Comparison of ENCODE assay signal across 22 mouse cellular contexts in genomic region chr2:132079139-132079538, GRCm38 (mm10). TPM values are rescaled to one million over a fixed set of nuclear protein-coding genes. Genes with fewer than 3 reads are reported as not detected.
DNase-seq lines count a peak whose midpoint lies in the region; ATAC-seq lines count a peak whose summit lies in the region.
"Had no signal": no experiment of that assay in that cellular context is flagged by ENCODE, and none has a peak within 500 bp of the region (broad histone marks: within the 10 kb centered on the region; RNA-seq: fewer than 3 reads in every experiment).

No protein-coding gene starts in this region.

- peaks cover 34% of the 10 kb centered on the region for H3K4me1 ChIP-seq in heart, embryonic 12.5 days (replicated peaks)
- peaks cover 3% of the 10 kb centered on the region; the same call in 1 of the 2 replicates for H3K4me1 ChIP-seq in limb, embryonic 11.5 days (ENCODE audit: control insufficient read depth, insufficient read depth, low read length)
- no peaks in the 10 kb centered on the region for H3K4me1 ChIP-seq in kidney, embryonic 14.5 days (ENCODE audit: control insufficient read depth, insufficient read depth, low read length)
- H3K4me1 ChIP-seq: hindbrain, embryonic 12.5 days; kidney, embryonic 15.5 days; neural tube, embryonic 15.5 days had no signal

- intact Hi-C loops in heart, postnatal 10 days (cut with DNase I), result no loop called here
- intact Hi-C loops in left cerebral cortex, postnatal 14 days (cut with DNase I), result no loop called here

- H3K36me3 ChIP-seq in heart, embryonic 12.5 days, result peaks cover 16% of the 10 kb centered on the region
- H3K36me3 ChIP-seq in limb, embryonic 11.5 days (ENCODE audit: control insufficient read depth, insufficient read depth, low read length), result no peaks in the 10 kb centered on the region
- H3K36me3 ChIP-seq in kidney, embryonic 14.5 days (ENCODE audit: control insufficient read depth, insufficient read depth, low read length), result peaks cover 8% of the 10 kb centered on the region

- WGBS in heart, embryonic 12.5 days, result 29% methylated on average over 5 of the region's 5 CpGs
- WGBS in limb, embryonic 11.5 days, result 54% methylated on average over 5 of the region's 5 CpGs
- 91% methylated on average over 5 of the region's 5 CpGs for WGBS in kidney, embryonic 14.5 days

- ATAC-seq in heart, embryonic 12.5 days (ENCODE audit: insufficient number of reproducible peaks, low FRiP score), result peak; percentile 68; the same call in 1 of the 2 replicates
- ATAC-seq in limb, embryonic 11.5 days (ENCODE audit: insufficient number of reproducible peaks, low FRiP score, low TSS enrichment, low read depth), result no peak
- ATAC-seq in kidney, embryonic 14.5 days (ENCODE audit: low FRiP score, low TSS enrichment), result no peak
- ATAC-seq: intestine, postnatal 0 days had no signal

- H3K27ac ChIP-seq in heart, embryonic 12.5 days (ENCODE audit: poor library complexity, severe bottlenecking), result peak overlapping the region; percentile 59
- no peak overlapping the region for H3K27ac ChIP-seq in limb, embryonic 11.5 days (replicated peaks; ENCODE audit: low read depth, low read length)
- H3K27ac ChIP-seq in kidney, embryonic 14.5 days (ENCODE audit: low read depth, low read length), result no peak overlapping the region
- H3K27ac ChIP-seq: embryonic facial prominence, embryonic 12.5 days; hindbrain, embryonic 12.5 days; kidney, embryonic 15.5 days; limb, embryonic 15.5 days; neural tube, embryonic 15.5 days had no signal

- H3K27me3 ChIP-seq in heart, embryonic 12.5 days (replicated peaks), result no peaks in the 10 kb centered on the region
- H3K27me3 ChIP-seq in limb, embryonic 11.5 days (ENCODE audit: control insufficient read depth, insufficient read depth, low read length), result no peaks in the 10 kb centered on the region
- no peaks in the 10 kb centered on the region for H3K27me3 ChIP-seq in kidney, embryonic 14.5 days (ENCODE audit: control insufficient read depth, insufficient read depth, low read length)
- H3K27me3 ChIP-seq: embryonic facial prominence, embryonic 12.5 days; hindbrain, embryonic 12.5 days; kidney, embryonic 15.5 days; limb, embryonic 15.5 days; neural tube, embryonic 15.5 days had no signal

- no peaks in the 10 kb centered on the region for H3K9me3 ChIP-seq in heart, embryonic 12.5 days (replicated peaks)
- no peaks in the 10 kb centered on the region for H3K9me3 ChIP-seq in limb, embryonic 11.5 days (ENCODE audit: control insufficient read depth, low read length)
- no peaks in the 10 kb centered on the region for H3K9me3 ChIP-seq in kidney, embryonic 14.5 days (ENCODE audit: control insufficient read depth, low read length)
- H3K9me3 ChIP-seq: embryonic facial prominence, embryonic 12.5 days; hindbrain, embryonic 12.5 days; kidney, embryonic 15.5 days; limb, embryonic 15.5 days; neural tube, embryonic 15.5 days had no signal

- no peak overlapping the region for H3K4me2 ChIP-seq in heart, embryonic 12.5 days
- no peak overlapping the region for H3K4me2 ChIP-seq in limb, embryonic 11.5 days (ENCODE audit: low read depth, severe bottlenecking)
- no peak overlapping the region for H3K4me2 ChIP-seq in kidney, embryonic 14.5 days (replicated peaks; ENCODE audit: low read depth, low read length)
- H3K4me2 ChIP-seq: embryonic facial prominence, embryonic 12.5 days; hindbrain, embryonic 12.5 days; kidney, embryonic 15.5 days; limb, embryonic 15.5 days; neural tube, embryonic 15.5 days had no signal

- H3K4me3 ChIP-seq in heart, embryonic 12.5 days, result no peak overlapping the region
- no peak overlapping the region for H3K4me3 ChIP-seq in limb, embryonic 11.5 days (ENCODE audit: low read depth, low read length)
- H3K4me3 ChIP-seq in kidney, embryonic 14.5 days (ENCODE audit: low read length), result no peak overlapping the region
- H3K4me3 ChIP-seq: embryonic facial prominence, embryonic 12.5 days; hindbrain, embryonic 12.5 days; kidney, embryonic 15.5 days; limb, embryonic 15.5 days; neural tube, embryonic 15.5 days had no signal

- no peak overlapping the region for H3K9ac ChIP-seq in heart, embryonic 12.5 days
- no peak overlapping the region for H3K9ac ChIP-seq in limb, embryonic 11.5 days (ENCODE audit: low read length)
- H3K9ac ChIP-seq in kidney, embryonic 14.5 days (ENCODE audit: low read depth, low read length), result no peak overlapping the region
- H3K9ac ChIP-seq: embryonic facial prominence, embryonic 12.5 days; hindbrain, embryonic 12.5 days; kidney, embryonic 15.5 days; limb, embryonic 15.5 days; neural tube, embryonic 15.5 days had no signal

- peak; percentile 62 to 82 for DNase-seq in heart, adult 18-20 months
- peak; percentile 75 to 79 for DNase-seq in heart, postnatal 10 days
- peak; percentile 29 for DNase-seq in limb, embryonic 11.5 days (ENCODE audit: low spot score)
- no peak for DNase-seq in urinary bladder, postnatal 36 days (ENCODE audit: low spot score in 2 of 2)
- no peak for DNase-seq in left cerebral cortex, postnatal 14 days (ENCODE audit: low spot score in 2 of 2)
- DNase-seq: adrenal gland, postnatal 36 days; cerebellum, adult 11 months; cerebellum, postnatal 10 days; kidney, postnatal 36 days; layer of hippocampus, postnatal 36 days; lung, postnatal 4 days; right cerebral cortex, adult 18-20 months; right cerebral cortex, postnatal 4 days; thymus, postnatal 36 days had no signal

RNA-seq across cellular contexts. Expression of gene Rassf2, which starts 49.1 kb away (rescaled TPM):
- 10 to 100 TPM in 1 of 2 experiments, 1 to 10 TPM in 1; 7.7 to 11.7 TPM for total RNA-seq in heart, adult 18-20 months (2021)
- polyA plus RNA-seq in heart, embryonic 12.5 days (2016; fragmentation: Nextera tagmentation; extraction: Ambion mirVana), result 4.8 and 5.3 TPM in 2 replicates
- 10 to 100 TPM; 16.2 TPM for total RNA-seq in heart, postnatal 10 days (2021)
- polyA plus RNA-seq in limb, embryonic 11.5 days (2014; fragmentation: Nextera tagmentation; extraction: Ambion mirVana), result 6.9 and 8.5 TPM in 2 replicates
- 5.3 and 9.9 TPM in 2 replicates for polyA plus RNA-seq in kidney, embryonic 14.5 days (2014; fragmentation: Nextera tagmentation; extraction: Ambion mirVana)
- 10 to 100 TPM; 32.6 to 34.5 TPM for total RNA-seq in left cerebral cortex, postnatal 14 days (2021)

Comparison
In these comparisons a context has a peak if more than half of its experiments do, and no peak if none do; other contexts are left out.
1. DNase-seq: peak in heart, adult 18-20 months (2 of 2), heart, postnatal 10 days (2 of 2) and limb, embryonic 11.5 days (single experiment); none in urinary bladder, postnatal 36 days (0 of 2) and left cerebral cortex, postnatal 14 days (0 of 2).